Mouse (Mus musculus): ENCODE data around the gene Ip6k3.

Ip6k3 gene

GRCm38 (mm10) chr17:27121266-27121665 lies 46.3 kb downstream of the Ip6k3 start:
- DNase-seq = peak; percentile 78

GRCm38 (mm10) chr17:27120561-27121024 lies 47.0 kb downstream of the Ip6k3 start:
- DNase-seq = peak; percentile 97

- no peak for DNase-seq
Observed at GRCm38 (mm10) chr17:27119954-27120353, 47.6 kb downstream of the Ip6k3 start.

GRCm38 (mm10) chr17:27119540-27119895 lies 48.1 kb downstream of the Ip6k3 start:
- peak; percentile 68 for DNase-seq

- DNase-seq = peak; percentile 42
Observed at GRCm38 (mm10) chr17:27118676-27119539, 48.7 kb downstream of the Ip6k3 start.

GRCm38 (mm10) chr17:27110072-27110471 lies 57.5 kb downstream of the Ip6k3 start:
- no peak for DNase-seq

GRCm38 (mm10) chr17:27107936-27108335 lies 59.7 kb downstream of the Ip6k3 start:
- DNase-seq = no peak

GRCm38 (mm10) chr17:27106745-27107144 lies 60.9 kb downstream of the Ip6k3 start:
- no peak for DNase-seq

GRCm38 (mm10) chr17:27105698-27106470 lies 61.7 kb downstream of the Ip6k3 start:
- no peak for DNase-seq

GRCm38 (mm10) chr17:27101675-27102074 lies 65.9 kb downstream of the Ip6k3 start:
- no peak for DNase-seq

- peak; percentile 44 for DNase-seq
Observed at GRCm38 (mm10) chr17:27095690-27096089, 71.9 kb downstream of the Ip6k3 start.

All from cerebellum, adult 11-12 months (tissue).